Mouse (Mus musculus) cerebellum, adult 2 months (tissue): ENCODE data around the gene Tmem160. TPM values are rescaled to one million over a fixed set of nuclear protein-coding genes. Genes with fewer than 3 reads are reported as not detected.

Experiments
- DNase-seq, 2 experiments: peaks; one replicate each; pipeline ENCODE4 v3.0.0; 2021
- H3K27ac ChIP-seq: fragments of 200-500 bp; 2 replicates; pipeline ENCODE4 v1.5.1; 2012; ENCODE audit warnings: low read length, control low read depth, inconsistent platforms; ENCODE audit not compliant: insufficient read depth
- H3K27me3 ChIP-seq: fragments of 200-500 bp; 2 replicates; pipeline ENCODE4 v1.6.1; 2012; ENCODE audit warnings: inconsistent platforms, mild to moderate bottlenecking, low read length, moderate library complexity; ENCODE audit not compliant: control insufficient read depth, insufficient read depth
- H3K4me1 ChIP-seq: fragments of 200-500 bp; 2 replicates; pipeline ENCODE4 v1.6.1; 2011; ENCODE audit warnings: low read length; ENCODE audit not compliant: control insufficient read depth, insufficient read depth
- H3K4me3 ChIP-seq: fragments of 200-500 bp; replicated peaks from 2 replicates; pipeline ENCODE3; 2011; ENCODE audit warnings: mild to moderate bottlenecking, low read depth, low read length, control low read depth; ENCODE audit not compliant: insufficient read depth
- CTCF ChIP-seq: fragments of 200-500 bp; IDR thresholded peaks from 2 replicates; pipeline ENCODE4 v1.5.1; 2011; ENCODE audit warnings: low read depth, mild to moderate bottlenecking, control low read depth, low read length, moderate library complexity, borderline replicate concordance; ENCODE audit not compliant: insufficient read depth
- POLR2A ChIP-seq: fragments of 200-500 bp; IDR thresholded peaks from 2 replicates; pipeline ENCODE4 v1.6.1; 2011; ENCODE audit warnings: low read length, control low read depth, borderline replicate concordance; ENCODE audit not compliant: insufficient read depth
- WGBS: fragments of 180-500 bp; shearing (Covaris S2); methylation state at CpG from one replicate; pipeline ENCODE4 v1.1.7; 2018; 5-methylcytosine and 5-hydroxymethylcytosine counted together
- polyA plus RNA-seq: library from polyadenylated mRNA; depleted of rRNA; stranded (reverse); fragments of >200 nt; gene quantifications from 2 replicates; pipeline ENCODE4 v1.2.3, GENCODE M21; 2012

Tmem160 gene
- polyA plus RNA-seq, 1 experiment = 98.6 TPM

DNA sequence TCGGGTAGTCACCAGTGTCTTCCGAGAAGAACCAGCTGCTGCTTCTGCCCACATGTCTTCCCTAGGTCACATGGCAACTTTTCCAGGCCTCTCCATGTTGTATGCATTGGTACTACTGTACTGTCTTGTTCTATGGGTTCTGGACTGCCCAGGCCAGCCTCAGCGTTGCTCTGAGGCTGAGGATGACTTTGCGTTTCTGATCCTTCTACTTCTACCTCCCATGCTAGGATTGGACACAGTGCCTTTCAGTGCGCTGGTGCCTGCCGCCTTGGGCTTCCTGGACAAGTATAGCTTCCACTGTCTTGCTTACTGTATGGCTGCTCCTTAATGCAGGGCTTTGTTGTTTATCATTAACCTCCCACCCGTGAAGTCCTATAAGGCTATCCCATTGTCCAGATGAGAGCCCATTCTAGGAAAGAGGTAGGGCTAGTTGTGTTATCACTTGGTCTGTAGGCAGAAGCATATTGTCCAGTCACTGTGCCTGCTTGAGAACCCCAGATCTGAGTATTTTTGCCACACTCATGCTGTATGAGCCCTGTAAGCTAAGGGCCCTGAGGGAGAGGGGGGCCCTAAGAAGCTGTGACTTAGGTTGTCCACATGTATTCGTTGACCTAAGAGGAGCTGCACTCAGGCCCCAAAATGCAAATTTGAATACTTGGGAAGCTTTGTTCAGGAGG, 40.2 kb upstream of the Tmem160 start:
- no peak for TF ChIP-seq POLR2A
- no peak for TF ChIP-seq CTCF
- no peaks in the 10 kb centered on the region for H3K27me3 ChIP-seq
- H3K4me1 ChIP-seq = peaks cover 20% of the 10 kb centered on the region
- H3K27ac ChIP-seq = no peak overlapping the region
- no peak overlapping the region for H3K4me3 ChIP-seq
- 79% methylated on average over 8 of the region's 8 CpGs for WGBS
- DNase-seq = no peak

DNA sequence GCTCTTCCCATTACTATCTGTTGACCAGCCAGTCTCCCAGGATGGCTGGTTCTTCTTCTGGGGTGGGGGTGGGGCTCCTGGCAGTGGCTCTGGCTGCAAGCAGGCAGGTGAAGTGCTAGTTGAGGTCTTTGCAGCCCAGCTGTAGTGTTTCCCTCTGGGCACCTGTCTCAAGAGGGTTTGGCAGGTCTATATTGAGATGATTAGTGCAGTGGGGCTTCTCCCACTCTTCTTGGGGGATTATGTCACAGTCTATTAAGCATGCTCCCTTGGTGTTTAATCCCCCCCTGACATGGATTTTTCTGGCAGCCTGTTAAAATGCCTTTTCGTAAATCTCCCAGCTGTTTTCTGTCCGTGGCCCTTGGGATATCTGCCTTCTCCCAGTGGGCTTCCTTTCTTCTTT, 39.6 kb upstream of the Tmem160 start:
- no peak overlapping the region for H3K27ac ChIP-seq
- no peak for DNase-seq
- no peak for TF ChIP-seq CTCF
- no peak for TF ChIP-seq POLR2A
- no peak overlapping the region for H3K4me3 ChIP-seq
- H3K27me3 ChIP-seq = no peaks in the 10 kb centered on the region
- H3K4me1 ChIP-seq = peaks cover 20% of the 10 kb centered on the region
- WGBS = 51% methylated on average over 2 of the region's 2 CpGs

DNA sequence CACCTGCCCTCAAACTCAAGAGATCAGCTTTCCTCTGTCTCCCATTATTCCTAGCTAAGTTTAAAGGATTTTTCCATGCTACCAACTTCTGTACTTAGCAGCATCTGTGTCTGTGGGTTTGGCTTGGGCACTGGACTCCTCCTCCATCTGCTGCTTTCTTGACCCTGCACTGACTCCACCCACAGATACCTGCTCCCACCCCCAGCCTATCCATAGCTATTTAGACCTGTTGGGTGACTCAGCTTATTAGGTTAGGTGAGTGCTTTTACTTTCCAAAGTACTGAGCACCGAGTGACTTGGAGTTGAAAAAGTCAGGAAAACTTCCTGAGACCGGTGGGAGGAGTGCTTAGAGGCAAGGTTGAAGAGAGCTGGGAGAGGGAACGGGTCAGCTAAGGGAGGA, 37.2 kb upstream of the Tmem160 start:
- no peak for DNase-seq
- no peak overlapping the region for H3K4me3 ChIP-seq
- 94% methylated on average over 3 of the region's 3 CpGs for WGBS
- no peak overlapping the region for H3K27ac ChIP-seq
- H3K27me3 ChIP-seq = no peaks in the 10 kb centered on the region
- TF ChIP-seq CTCF (no peak), POLR2A (no peak)
- peaks cover 20% of the 10 kb centered on the region for H3K4me1 ChIP-seq

- Histone ChIP-seq H3K27me3 (no peaks in the 10 kb centered on the region), H3K27ac (no peak overlapping the region), H3K4me3 (no peak overlapping the region), H3K4me1 (peaks cover 10% of the 10 kb centered on the region)
- no peak for TF ChIP-seq POLR2A
- no peak for TF ChIP-seq CTCF
- no peak for DNase-seq
- WGBS = 47% methylated on average over 10 of the region's 10 CpGs
These were observed 35.3 kb upstream of the Tmem160 start for GRCm38 (mm10) chr7:16417141-16417771.

DNA sequence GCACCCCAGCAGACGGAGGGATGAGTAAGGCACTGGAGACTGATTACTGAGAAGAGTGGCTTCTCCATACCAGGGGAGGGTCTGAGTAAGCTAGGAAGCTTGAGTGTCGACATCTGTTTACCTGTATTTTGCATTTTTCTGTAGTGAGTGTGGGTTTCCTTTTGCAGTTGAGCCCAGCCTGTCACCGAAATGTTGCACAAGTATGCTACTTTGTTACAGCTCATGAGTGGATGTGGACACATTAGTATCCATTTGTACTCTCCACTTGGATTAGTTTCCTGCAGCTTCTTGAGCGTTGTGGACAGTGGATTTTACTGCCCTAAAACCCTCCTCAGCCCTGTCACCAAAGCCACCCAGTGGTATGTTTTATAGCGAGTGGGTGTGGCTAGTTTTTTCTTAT, 33.9 kb upstream of the Tmem160 start:
- Histone ChIP-seq H3K27me3 (no peaks in the 10 kb centered on the region), H3K27ac (no peak overlapping the region), H3K4me3 (no peak overlapping the region), H3K4me1 (peaks cover 9% of the 10 kb centered on the region)
- 89% methylated on average over 5 of the region's 5 CpGs for WGBS
- TF ChIP-seq POLR2A (no peak), CTCF (no peak)
- no peak for DNase-seq

GRCm38 (mm10) chr7:16420493-16421118, 32.0 kb upstream of the Tmem160 start:
- Histone ChIP-seq H3K4me3 (no peak overlapping the region), H3K27ac (no peak overlapping the region), H3K4me1 (peaks cover 3% of the 10 kb centered on the region; the same call in 1 of the 2 replicates), H3K27me3 (no peaks in the 10 kb centered on the region)
- no peak for DNase-seq
- 93% methylated on average over 8 of the region's 8 CpGs for WGBS
- TF ChIP-seq CTCF (no peak), POLR2A (no peak)

DNA sequence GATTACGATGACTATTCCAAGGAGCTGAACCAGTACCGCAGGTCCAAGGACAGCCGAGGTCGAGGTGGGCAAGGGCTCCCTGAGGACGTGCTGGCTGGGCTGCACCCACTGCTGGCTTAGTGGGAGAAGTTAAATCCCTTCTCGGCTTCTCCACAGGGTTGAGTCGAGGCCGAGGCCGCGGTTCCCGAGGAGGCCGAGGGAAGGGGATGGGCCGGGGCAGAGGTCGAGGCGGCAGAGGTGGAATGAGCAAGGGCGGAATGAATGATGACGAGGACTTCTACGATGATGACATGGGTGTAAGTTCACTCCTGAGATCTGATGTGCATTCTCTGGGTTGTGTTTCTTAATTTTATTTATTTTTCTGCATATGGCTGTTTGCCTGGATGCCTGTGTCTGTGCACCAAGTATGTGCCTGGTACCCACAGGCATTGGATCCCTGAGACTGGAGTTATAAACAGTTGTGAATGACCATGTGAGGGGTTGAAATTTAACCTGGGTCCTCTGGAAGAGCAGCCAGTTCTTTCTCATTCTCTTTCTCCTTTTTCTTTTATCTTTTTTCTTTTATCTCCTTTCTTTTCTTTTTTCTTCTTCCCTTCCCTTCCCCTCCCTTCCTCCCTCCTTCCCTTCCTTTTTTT, 30.2 kb upstream of the Tmem160 start:
- Histone ChIP-seq H3K27ac (no peak overlapping the region), H3K27me3 (no peaks in the 10 kb centered on the region), H3K4me1 (no peaks in the 10 kb centered on the region), H3K4me3 (no peak overlapping the region)
- TF ChIP-seq POLR2A (no peak), CTCF (no peak)
- no peak for DNase-seq
- 85% methylated on average over 18 of the region's 18 CpGs for WGBS
